Mouse (Mus musculus) liver, embryonic 15.5 days (tissue): ENCODE results near the gene Cd59b. TPM values are rescaled to one million over a fixed set of nuclear protein-coding genes. Genes with fewer than 3 reads are reported as not detected.
A peak's percentile ranks its signal among the peaks of the same experiment; 100 is the strongest.
"Not testable (repeated sequence)": the region's sequence is repeated elsewhere in the genome, so short reads cannot be mapped to it uniquely, and the experiment has no call there.

ENCODE experiments used
- ATAC-seq: fragments of 200-750 bp; cut with Nextera tagmentation; 2 replicates; pipeline ENCODE4 v1.8.0; 2017; ENCODE audit warnings: moderate number of reproducible peaks, mild to moderate bottlenecking, moderate library complexity; ENCODE audit not compliant: insufficient read depth
- H3K27ac ChIP-seq: fragments of 300-500 bp; sonication (generic); replicated peaks from 2 replicates; pipeline ENCODE4 v1.5.1; 2015; ENCODE audit warnings: mild to moderate bottlenecking, inconsistent platforms
- H3K27me3 ChIP-seq: fragments of 300-500 bp; sonication (generic); 2 replicates; pipeline ENCODE4 v1.6.1; 2015; ENCODE audit warnings: mild to moderate bottlenecking, inconsistent platforms
- H3K36me3 ChIP-seq: fragments of 300-500 bp; sonication (generic); replicated peaks from 2 replicates; pipeline ENCODE4 v1.6.1; 2015; ENCODE audit warnings: moderate library complexity, mild to moderate bottlenecking, inconsistent platforms
- H3K4me1 ChIP-seq: fragments of 300-500 bp; sonication (generic); replicated peaks from 2 replicates; pipeline ENCODE4 v1.6.1; 2015; ENCODE audit warnings: inconsistent platforms
- H3K4me2 ChIP-seq: fragments of 300-500 bp; sonication (generic); 2 replicates; pipeline ENCODE4 v1.6.1; 2015; ENCODE audit warnings: moderate library complexity, mild to moderate bottlenecking, inconsistent platforms
- H3K4me3 ChIP-seq: fragments of 300-500 bp; sonication (generic); replicated peaks from 2 replicates; pipeline ENCODE4 v1.5.1; 2015; ENCODE audit warnings: mild to moderate bottlenecking, inconsistent platforms
- H3K9ac ChIP-seq: fragments of 300-500 bp; sonication (generic); 2 replicates; pipeline ENCODE4 v1.6.1; 2015; ENCODE audit warnings: moderate library complexity, mild to moderate bottlenecking, inconsistent platforms
- H3K9me3 ChIP-seq: fragments of 300-500 bp; sonication (generic); replicated peaks from 2 replicates; pipeline ENCODE4 v1.6.1; 2016; ENCODE audit warnings: inconsistent platforms
- WGBS: fragments of 180-500 bp; shearing (Covaris S2); methylation state at CpG from one replicate; pipeline ENCODE4 v1.1.7; 2015; ENCODE audit warnings: mixed read lengths; ENCODE audit not compliant: insufficient replicate concordance; 5-methylcytosine and 5-hydroxymethylcytosine counted together
- polyA plus RNA-seq: library from polyadenylated mRNA; unstranded; fragments of >200 nt; fragmentation: Nextera tagmentation; extraction: Ambion mirVana; gene quantifications from 2 replicates; pipeline ENCODE4 v1.2.1, GENCODE M21; 2015

Gene Cd59b
- polyA plus RNA-seq, 1 experiment from 2014 or later, result 11.0 TPM

DNA sequence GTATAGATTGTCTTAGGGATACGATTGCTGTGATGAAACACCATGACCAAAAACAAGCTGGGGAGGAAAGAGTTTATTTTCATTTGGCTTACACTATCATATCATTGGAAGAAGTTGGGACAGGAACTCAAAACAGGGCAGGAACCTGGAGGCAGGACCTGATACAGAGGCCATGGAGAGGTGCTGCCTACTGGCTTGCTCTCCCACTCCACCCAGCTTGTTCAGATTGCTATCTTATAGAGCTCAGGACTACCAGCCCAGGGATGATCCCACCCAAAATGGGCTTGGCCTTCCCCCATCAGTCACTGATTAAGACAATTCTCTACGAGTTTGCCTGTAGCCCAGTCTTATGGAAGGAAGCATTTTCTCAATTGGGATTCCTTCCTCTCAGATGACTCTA, 5.5 kb upstream of the Cd59b start:
- Histone ChIP-seq H3K36me3 (peaks cover 39% of the 10 kb centered on the region), H3K4me1 (peaks cover 45% of the 10 kb centered on the region), H3K4me3 (no peak overlapping the region), H3K9ac (no peak overlapping the region), H3K4me2 (no peak overlapping the region), H3K27ac (peak overlapping the region; percentile 7; the same call in 1 of the 2 replicates), H3K27me3 (no peaks in the 10 kb centered on the region), H3K9me3 (no peaks in the 10 kb centered on the region)
- WGBS, result 55% methylated on average over 2 of the region's 2 CpGs
- peak; percentile 58 for ATAC-seq

DNA sequence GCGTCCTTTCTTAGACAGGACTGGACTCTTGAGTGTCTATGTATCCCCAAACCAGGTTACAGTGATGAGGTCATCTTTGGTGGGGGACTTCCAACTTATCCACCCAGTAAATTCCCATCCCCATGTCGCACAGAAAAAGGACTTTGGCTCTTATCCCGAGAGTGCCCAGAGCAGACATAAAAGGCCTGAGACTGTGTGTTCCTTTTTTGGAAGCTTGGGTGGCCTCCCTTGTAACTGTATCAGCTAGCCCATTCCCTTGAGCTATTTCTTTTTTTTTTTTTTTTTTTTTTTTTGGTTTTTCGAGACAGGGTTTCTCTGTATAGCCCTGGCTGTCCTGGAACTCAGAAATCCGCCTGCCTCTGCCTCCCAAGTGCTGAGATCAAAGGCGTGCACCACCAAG, 4.1 kb upstream of the Cd59b start, which contains the start of gene Gm10912:
TSS of gene Gm10912 (plus strand) at position 301 of the 400 bp plus-strand sequence.
- H3K4me1 ChIP-seq, result peaks cover 59% of the 10 kb centered on the region
- not testable (repeated sequence) for H3K4me2 ChIP-seq, ATAC-seq, H3K9me3 ChIP-seq, H3K27ac ChIP-seq, H3K4me3 ChIP-seq, H3K27me3 ChIP-seq, H3K9ac ChIP-seq
- H3K36me3 ChIP-seq, result peaks cover 27% of the 10 kb centered on the region
- 76% methylated on average over 6 of the region's 6 CpGs for WGBS

DNA sequence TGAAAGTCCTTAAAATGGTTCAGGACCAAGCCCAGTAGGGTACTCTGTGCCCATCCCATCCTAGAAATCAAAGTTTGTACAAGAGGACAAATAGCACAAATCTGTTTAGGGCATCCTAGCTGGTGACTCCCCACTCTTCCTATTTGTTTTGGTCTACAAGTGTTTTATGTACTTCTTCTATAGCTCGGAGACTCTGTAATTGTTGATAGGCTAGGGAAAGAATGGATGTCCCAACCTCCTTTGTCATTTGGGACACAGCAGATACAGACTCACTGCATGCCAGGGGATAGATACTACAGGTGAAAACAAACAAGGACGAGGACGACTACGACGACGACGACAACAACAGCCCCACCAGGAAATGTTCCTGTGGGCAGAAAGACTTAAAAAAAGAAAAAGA, 1.2 kb upstream of the Cd59b start, which contains the start of gene Gm10799:
TSS of gene Gm10799 (minus strand) at position 101 of the 400 bp plus-strand sequence.
- ATAC-seq, H3K27me3 ChIP-seq, H3K4me3 ChIP-seq, H3K9ac ChIP-seq, H3K9me3 ChIP-seq: not testable (repeated sequence)
- Histone ChIP-seq H3K36me3 (peaks cover 11% of the 10 kb centered on the region; the same call in 1 of the 2 replicates), H3K4me1 (peaks cover 56% of the 10 kb centered on the region), H3K27ac (peak within 1 kb of the TSS; percentile 86), H3K4me2 (peak within 1 kb of the TSS; percentile 75)
- 22% methylated on average over 7 of the region's 7 CpGs for WGBS

DNA sequence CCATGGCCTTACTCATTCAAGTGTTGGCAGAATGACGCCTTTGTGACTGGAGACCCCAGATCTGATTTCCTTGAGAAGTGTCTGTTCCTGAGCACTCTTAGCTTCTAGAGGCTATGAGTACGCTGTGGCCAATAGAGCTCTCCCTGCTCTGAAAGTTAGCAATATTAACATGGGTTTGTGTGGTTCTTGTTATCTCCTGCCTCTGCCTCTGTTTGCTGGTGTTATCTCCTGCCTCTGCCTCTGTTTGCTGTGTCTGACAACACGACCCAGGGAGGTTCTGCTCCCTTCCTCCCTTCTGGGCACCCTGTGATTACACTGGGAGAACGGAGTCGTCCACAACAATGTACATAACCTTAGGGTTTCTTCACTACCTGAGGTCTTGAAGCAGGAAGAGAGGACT, 8.6 kb downstream of the Cd59b start:
- H3K4me1 ChIP-seq, result peaks cover 46% of the 10 kb centered on the region
- H3K4me2 ChIP-seq, result peak overlapping the region; percentile 57
- peak overlapping the region; percentile 21; the same call in 1 of the 2 replicates for H3K4me3 ChIP-seq
- WGBS, result 15% methylated on average over 5 of the region's 5 CpGs
- not testable (repeated sequence) for H3K36me3 ChIP-seq, H3K27me3 ChIP-seq, H3K9me3 ChIP-seq
- H3K27ac ChIP-seq, result peak overlapping the region; percentile 85
- peak overlapping the region; percentile 9; the same call in 1 of the 2 replicates for H3K9ac ChIP-seq
- peak; percentile 99 for ATAC-seq

DNA sequence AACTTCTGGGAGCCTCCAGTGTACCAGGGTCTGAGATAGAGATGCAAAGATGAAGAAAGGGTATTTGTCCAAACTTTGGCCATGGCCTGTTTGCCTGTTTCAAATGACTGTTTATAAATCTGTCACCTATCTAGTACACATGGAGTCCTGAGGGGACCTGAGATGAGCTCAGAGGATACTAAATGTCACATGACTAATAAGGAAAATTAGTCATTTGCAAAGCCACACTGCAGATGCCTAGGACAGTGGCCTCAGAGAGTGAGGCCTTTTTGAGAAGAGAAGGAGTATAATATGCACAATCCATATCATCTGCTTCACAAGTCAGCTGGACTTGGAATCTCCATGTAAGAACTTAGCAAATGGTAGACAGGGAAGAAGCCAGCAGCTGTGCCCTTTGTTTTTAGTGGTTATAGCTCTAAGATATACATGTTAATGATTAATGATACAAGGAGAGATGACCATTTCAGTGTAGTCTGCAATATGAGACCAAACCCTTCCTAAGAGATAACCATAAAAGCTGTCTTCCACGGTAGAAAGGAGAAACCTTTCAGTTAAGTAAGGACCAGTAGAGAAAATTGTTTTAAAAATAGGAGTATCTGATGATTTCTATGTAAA, 11.9 kb downstream of the Cd59b start:
- H3K4me1 ChIP-seq, result peaks cover 49% of the 10 kb centered on the region
- H3K9me3 ChIP-seq, H3K4me3 ChIP-seq, H3K27me3 ChIP-seq, H3K9ac ChIP-seq, H3K36me3 ChIP-seq, ATAC-seq, H3K4me2 ChIP-seq, H3K27ac ChIP-seq: not testable (repeated sequence)
- no CpG with 5 or more reads among the region's 1 CpGs for WGBS

DNA sequence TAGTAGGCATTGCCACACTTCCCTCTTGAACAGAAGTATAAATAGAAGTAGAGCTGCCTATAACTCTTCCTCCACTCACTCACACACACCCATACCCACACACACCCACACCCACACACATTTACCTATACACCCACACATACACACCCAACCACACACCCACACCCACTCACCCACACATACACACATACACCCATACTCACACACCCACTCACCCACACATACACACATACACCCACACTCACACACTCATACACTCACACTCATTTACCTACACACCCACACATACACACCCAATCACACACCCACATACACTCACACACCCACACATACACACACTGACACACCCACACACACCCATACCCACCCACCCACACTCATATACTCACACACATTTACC, 12.8 kb downstream of the Cd59b start:
- Histone ChIP-seq H3K27me3 (no peaks in the 10 kb centered on the region), H3K4me3 (no peak overlapping the region), H3K27ac (no peak overlapping the region; the same call in 1 of the 2 replicates), H3K9me3 (no peaks in the 10 kb centered on the region), H3K4me2 (no peak overlapping the region), H3K4me1 (peaks cover 44% of the 10 kb centered on the region), H3K9ac (no peak overlapping the region), H3K36me3 (0 out of 2 replicates have a peak, but pooled peaks cover 8% of the 10 kb centered on the region)
- ATAC-seq, result peak; percentile 6; the same call in 1 of the 2 replicates

DNA sequence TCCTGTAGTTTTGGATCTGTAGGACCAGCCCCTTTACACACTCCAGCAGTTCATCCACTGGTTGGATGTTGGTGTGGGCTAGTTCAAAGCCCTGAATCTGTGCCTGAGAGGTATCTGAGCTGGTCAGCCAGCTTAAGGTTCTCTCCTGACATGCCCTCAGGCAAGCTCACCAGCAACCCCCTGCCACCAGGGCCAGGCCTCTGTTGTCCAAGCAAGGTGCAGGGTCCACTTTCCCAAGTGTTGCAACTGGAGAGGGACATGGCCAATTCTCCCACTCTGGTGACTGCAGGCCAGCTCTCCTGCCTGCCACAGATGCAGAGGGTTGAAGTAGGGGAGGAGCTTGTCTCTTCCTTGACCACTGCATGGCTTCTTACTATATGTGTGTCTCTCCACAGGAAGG, 14.4 kb downstream of the Cd59b start:
- H3K36me3 ChIP-seq, H3K4me2 ChIP-seq, H3K27me3 ChIP-seq, H3K9me3 ChIP-seq, H3K4me3 ChIP-seq, H3K9ac ChIP-seq: not testable (repeated sequence)
- peaks cover 35% of the 10 kb centered on the region for H3K4me1 ChIP-seq
- peak overlapping the region; percentile 45; the same call in 1 of the 2 replicates for H3K27ac ChIP-seq
- ATAC-seq, result peak; percentile 35

DNA sequence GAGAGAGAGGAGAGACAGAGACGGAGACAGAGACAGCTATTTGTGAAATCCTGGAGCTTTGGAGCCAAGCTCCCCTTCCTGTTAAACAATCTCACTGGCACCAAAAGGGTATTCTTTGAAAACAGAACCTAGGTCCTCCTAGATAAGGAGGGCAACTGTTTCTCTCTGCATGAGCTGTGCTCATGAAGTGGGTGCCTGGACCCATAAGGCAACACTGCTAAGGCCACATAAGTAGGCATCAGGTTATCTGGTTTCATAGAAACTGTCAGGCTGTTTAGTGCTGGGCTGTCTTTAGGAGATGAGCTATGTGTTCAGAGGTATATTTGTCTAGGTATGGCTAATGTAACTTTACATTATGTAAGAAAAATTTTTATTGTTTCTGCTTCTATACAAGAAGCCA, 17.9 kb downstream of the Cd59b start:
- peak overlapping the region; percentile 61; the same call in 1 of the 2 replicates for H3K27ac ChIP-seq
- ATAC-seq, result peak; percentile 77
- H3K27me3 ChIP-seq, H3K9ac ChIP-seq, H3K9me3 ChIP-seq, H3K4me3 ChIP-seq, H3K4me2 ChIP-seq, H3K36me3 ChIP-seq: not testable (repeated sequence)
- peaks cover 34% of the 10 kb centered on the region for H3K4me1 ChIP-seq
- 36% methylated on average over 1 of the region's 1 CpGs for WGBS

DNA sequence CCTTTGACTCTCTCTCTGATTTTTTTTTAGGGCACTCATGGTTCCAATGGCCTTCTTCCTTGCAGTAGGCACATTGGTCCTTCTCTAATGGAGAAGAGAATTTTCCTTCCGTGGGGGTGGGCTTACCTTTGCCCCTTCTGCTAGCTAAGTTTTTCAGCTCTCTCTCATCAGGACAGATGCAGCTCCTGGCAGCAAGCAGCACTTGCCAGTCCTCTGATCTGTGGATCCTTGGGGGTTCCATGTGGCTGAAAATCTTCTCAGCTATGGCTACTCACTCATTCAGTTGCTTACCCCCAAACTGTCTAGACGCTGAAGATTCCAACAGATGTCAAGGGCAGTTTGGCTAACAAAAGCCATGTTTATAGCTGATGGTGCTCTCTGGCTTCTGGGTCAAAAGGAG, 23.7 kb downstream of the Cd59b start:
- no peak for ATAC-seq

DNA sequence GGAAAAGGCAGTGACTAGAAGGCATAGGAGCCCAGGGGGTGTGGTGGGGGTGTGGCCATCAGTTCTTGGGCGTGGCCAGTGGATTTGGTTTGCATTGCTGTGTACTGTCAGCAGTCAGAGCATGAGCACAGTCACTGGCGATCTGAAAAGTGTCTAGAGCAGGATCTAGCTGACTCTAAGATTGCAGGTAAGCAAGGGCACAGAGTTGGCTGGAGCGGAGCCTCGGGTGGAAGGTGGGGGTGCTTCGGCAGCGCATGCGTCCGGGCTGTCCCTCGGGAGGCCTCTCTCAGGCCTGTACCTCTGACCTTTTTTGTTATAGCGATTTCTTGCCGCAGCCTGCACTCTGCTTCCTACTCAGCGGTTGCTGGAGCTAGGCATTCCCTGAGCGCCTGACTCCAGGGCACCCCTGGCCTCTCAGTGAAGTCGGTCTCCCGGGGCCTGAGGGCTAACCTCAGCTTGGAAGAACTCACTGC, 26.1 kb downstream of the Cd59b start, which contains the start of gene Cd59a:
TSS of gene Cd59a (plus strand) at position 61 of the 473 bp plus-strand sequence.
- peaks cover 81% of the 10 kb centered on the region for H3K4me1 ChIP-seq

More for the DNA sequence above, 23.7 kb downstream of the Cd59b start:
- no peaks in the 10 kb centered on the region for H3K27me3 ChIP-seq
- no peaks in the 10 kb centered on the region for H3K36me3 ChIP-seq
- no peak overlapping the region for H3K9ac ChIP-seq
- no peak overlapping the region for H3K4me3 ChIP-seq
- no peak overlapping the region for H3K4me2 ChIP-seq
- peaks cover 62% of the 10 kb centered on the region for H3K4me1 ChIP-seq
- H3K27ac ChIP-seq, result no peak overlapping the region
- WGBS, result 72% methylated on average over 2 of the region's 2 CpGs
- no peaks in the 10 kb centered on the region for H3K9me3 ChIP-seq

DNA sequence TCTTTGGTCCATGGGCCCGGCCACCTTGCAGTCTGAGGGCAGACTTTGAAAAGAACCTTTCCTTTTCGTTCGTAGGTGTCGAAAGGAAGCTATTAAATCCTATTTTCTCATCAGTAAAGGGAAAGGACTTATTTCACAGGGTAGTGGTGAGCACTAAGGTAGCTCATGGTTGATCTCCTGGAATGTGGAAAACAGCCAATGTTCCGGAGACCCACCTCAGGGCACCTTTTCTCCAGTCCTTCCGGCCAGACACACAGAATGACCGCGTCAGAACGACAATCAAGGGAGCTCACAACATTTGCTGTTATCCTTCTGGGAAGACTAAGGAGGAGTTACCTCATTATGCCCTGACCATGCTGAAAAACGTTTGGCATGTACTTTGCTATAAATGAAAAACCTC, 26.6 kb downstream of the Cd59b start:
- H3K9ac ChIP-seq, result peak overlapping the region; percentile 76
- no peaks in the 10 kb centered on the region for H3K9me3 ChIP-seq
- no peaks in the 10 kb centered on the region for H3K27me3 ChIP-seq
- peaks cover 82% of the 10 kb centered on the region for H3K4me1 ChIP-seq
- 0 out of 2 replicates have a peak, but pooled peaks cover 2% of the 10 kb centered on the region for H3K36me3 ChIP-seq
- H3K27ac ChIP-seq, result peak overlapping the region; percentile 96
- WGBS, result 33% methylated on average over 10 of the region's 10 CpGs
- peak overlapping the region; percentile 70 for H3K4me2 ChIP-seq
- peak overlapping the region; percentile 70 for H3K4me3 ChIP-seq
- no peak for ATAC-seq

More for the DNA sequence above, 26.1 kb downstream of the Cd59b start, which contains the start of gene Cd59a:
- Histone ChIP-seq H3K9ac (peak within 1 kb of the TSS; percentile 76), H3K27ac (peak within 1 kb of the TSS; percentile 96), H3K9me3 (no peaks in the 10 kb centered on the region), H3K36me3 (no peaks in the 10 kb centered on the region), H3K27me3 (no peaks in the 10 kb centered on the region), H3K4me3 (peak within 1 kb of the TSS; percentile 70), H3K4me2 (peak within 1 kb of the TSS; percentile 70)
- 4% methylated on average over 15 of the region's 15 CpGs for WGBS
- peak; percentile 76 for ATAC-seq
